Mouse (Mus musculus): Measurements from ENCODE around the gene Cenpb. TPM values are rescaled to one million over a fixed set of nuclear protein-coding genes. Genes with fewer than 3 reads are reported as not detected.

Gene Cenpb
- 10 to 100 TPM; 23.5 to 26.9 TPM for total RNA-seq (2023)

DNA sequence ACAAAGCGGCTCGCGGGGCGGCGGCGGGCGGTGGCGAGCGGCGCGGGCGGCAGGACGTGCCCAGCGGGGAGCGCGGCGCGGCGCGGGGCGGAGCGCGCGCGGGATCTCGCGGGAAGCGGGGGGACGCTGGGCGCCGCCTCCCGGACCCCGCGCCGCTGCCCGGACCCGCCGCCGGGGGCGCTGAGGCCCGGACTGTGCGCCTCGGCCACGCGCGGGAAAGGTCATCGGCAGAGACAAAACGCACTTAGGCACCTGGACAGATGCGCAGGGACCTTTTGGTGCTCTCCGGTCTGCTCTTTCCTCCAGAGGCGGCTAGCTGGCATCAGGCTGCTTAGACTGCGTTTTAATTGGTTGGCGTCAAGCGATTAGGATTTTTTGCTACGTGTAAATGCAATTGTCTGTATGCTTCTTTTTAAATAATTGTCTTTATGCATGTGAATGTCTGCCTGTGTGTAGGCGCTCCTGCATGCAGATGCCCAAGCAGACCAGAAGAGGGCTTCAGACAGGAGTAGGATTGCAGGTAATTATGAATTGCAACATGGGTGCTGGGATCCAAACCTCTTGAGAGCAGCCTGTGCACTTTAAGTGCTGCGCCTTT, at the start of gene Cenpb:
Gene Cenpb, minus strand, starts transcription at position 78 of the 598 bp plus-strand sequence.

GRCm38 (mm10) chr2:131206778-131207177, 26.9 kb upstream of the Cenpb start, which contains the start of gene Ap5s1:
Ap5s1 (plus strand) TSS chr2:131207078.

DNA sequence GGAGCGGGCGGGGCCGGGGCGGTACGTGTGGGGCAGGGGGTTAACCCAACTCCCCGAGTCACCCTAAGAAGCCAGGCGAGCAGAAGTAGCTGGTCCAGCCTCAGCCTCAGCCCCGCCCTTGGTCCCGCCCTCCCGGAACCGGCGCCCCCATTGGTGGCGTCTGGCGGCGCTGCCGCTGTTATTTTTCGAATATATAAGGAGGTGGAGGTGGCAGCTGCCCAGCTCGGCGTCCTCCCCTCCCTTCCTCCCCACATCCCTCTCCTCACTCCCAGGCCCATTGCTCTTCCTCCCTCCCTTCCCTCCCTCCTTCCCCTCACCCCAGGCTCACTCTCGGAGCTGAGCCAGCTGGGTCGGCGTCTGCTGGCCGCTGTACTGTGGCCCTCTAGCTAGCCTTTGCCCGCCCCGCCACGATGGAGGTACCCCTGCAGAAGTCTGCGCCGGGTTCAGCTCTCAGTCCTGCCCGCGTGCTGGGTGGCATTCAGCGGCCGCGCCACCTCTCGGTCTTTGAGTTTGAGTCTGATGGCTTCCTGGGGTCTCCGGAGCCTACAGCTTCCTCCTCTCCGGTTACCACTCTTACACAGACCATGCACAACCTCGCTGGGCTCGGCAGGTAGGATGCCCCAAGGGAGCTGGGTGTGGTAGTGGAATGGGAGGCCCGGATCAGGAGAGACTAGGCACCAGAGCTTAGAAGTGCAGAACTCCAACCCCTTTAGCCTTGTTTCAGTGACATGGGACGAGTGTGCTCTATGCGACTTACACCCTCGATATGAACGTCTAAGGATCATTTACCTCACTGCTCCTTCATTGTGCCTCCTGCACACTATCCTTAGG, 7.1 kb upstream of the Cenpb start, which contains the start of the genes Cdc25b and Spef1:
Gene Cdc25b, plus strand, starts transcription at position 179 of the 831 bp plus-strand sequence.
Gene Spef1, minus strand, starts transcription at position 512 of the 831 bp plus-strand sequence.

GRCm38 (mm10) chr2:131159938-131160581, 19.8 kb downstream of the Cenpb start, which contains the start of gene 1700037H04Rik:
1700037H04Rik (minus strand) TSS chr2:131160081.

DNA sequence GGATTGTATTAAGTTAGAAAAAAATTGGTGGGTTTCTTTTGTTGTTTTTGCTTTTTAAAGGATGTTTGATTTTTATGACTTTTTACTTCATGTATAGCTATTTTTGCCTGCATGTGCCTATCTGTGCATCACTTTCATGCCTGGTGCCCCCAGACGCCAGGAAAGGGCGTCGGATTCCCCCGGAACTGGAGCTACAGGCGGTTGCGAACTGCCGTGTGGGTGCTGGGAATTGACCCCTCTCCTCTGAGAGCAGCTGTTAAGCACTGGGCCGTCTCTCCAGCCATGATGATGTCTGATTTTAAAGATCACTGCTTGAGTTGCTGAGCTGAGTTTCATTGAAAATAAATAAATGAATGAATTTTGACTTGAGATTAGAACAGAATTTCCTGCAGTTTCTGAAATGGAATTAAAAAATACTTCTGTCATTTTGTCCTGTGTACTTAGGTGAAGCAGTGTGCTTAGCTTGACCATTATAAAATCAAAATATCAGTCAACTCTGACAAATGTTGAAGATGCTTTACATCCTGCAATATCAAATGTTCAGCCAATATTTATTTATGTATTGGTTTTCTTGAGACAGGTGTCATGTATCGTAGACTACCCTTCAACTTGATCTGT, 46.8 kb downstream of the Cenpb start, which contains the start of gene Gm11037:
Gene Gm11037, plus strand, starts transcription at position 568 of the 618 bp plus-strand sequence.

DNA sequence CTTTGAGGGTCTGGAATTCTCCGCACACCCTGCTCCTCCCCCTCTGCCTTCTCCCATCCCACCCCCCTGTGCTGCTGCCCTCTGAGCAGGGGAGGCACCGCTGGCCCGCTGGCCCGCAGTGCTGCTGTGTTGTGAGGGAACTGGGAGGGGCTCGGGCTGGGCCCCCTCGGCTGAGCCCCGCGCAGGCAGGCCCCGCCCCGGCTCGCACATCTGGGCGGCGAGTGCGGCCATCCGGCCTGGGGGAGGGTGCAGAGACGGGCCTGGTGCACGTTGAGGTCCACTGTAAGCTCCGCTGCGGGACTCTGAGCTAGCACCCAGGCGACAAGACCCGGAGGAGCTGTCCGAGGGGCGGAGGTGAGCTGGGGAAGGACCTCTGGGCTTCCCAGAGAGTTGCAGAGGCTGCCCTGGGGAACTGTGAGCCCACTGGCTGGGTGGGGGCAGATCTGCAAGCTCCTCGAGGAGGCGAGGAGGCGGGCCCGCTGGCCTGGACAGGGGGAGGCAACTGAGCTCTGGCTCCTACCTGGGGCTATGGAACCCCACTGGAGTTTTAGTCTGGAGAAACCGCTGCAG, 52.6 kb downstream of the Cenpb start, which contains the start of gene Hspa12b:
Gene Hspa12b, plus strand, starts transcription at position 120 of the 570 bp plus-strand sequence.

Other genes starting within 250 kb of the Cenpb start
- gene Gfra4, start 137.0 kb downstream of the Cenpb start, total RNA-seq (2023) = not detected
- gene Adam33, start 116.3 kb downstream of the Cenpb start, total RNA-seq (2023) = 1 to 10 TPM in 1 of 2 experiments, under 1 TPM in 1; 0.53 to 4.3 TPM
- gene Siglec1, start 93.3 kb downstream of the Cenpb start, total RNA-seq (2023) = 1 to 10 TPM; 2.4 to 2.5 TPM
- gene Hspa12b, start 52.8 kb downstream of the Cenpb start, total RNA-seq (2023) = under 1 TPM; 0.13 to 0.31 TPM
- not detected for gene Gm11037, start 46.6 kb downstream of the Cenpb start, total RNA-seq (2023)
- gene 1700037H04Rik, start 20.0 kb downstream of the Cenpb start, total RNA-seq (2023) = 10 to 100 TPM; 41.2 to 45.6 TPM
- 10 to 100 TPM; 45.6 to 46.9 TPM for gene Cdc25b, start 6.9 kb upstream of the Cenpb start, total RNA-seq (2023)
- gene Spef1, start 7.2 kb upstream of the Cenpb start, total RNA-seq (2023) = 1 to 10 TPM; 2.2 TPM
- gene Ap5s1, start 27.0 kb upstream of the Cenpb start, total RNA-seq (2023) = 10 to 100 TPM; 17.7 to 22.0 TPM
- gene Mavs, start 54.0 kb upstream of the Cenpb start, total RNA-seq (2023) = 10 to 100 TPM in 1 of 2 experiments, 1 to 10 TPM in 1; 8.7 to 12.1 TPM
- 10 to 100 TPM; 43.1 to 46.7 TPM for gene Pank2, start 82.4 kb upstream of the Cenpb start, total RNA-seq (2023)
- 1 to 10 TPM; 9.4 to 9.6 TPM for gene Rnf24, start 172.8 kb upstream of the Cenpb start, total RNA-seq (2023)